ENCODE assay signal across 8 mouse cellular contexts in the genomic region with DNA sequence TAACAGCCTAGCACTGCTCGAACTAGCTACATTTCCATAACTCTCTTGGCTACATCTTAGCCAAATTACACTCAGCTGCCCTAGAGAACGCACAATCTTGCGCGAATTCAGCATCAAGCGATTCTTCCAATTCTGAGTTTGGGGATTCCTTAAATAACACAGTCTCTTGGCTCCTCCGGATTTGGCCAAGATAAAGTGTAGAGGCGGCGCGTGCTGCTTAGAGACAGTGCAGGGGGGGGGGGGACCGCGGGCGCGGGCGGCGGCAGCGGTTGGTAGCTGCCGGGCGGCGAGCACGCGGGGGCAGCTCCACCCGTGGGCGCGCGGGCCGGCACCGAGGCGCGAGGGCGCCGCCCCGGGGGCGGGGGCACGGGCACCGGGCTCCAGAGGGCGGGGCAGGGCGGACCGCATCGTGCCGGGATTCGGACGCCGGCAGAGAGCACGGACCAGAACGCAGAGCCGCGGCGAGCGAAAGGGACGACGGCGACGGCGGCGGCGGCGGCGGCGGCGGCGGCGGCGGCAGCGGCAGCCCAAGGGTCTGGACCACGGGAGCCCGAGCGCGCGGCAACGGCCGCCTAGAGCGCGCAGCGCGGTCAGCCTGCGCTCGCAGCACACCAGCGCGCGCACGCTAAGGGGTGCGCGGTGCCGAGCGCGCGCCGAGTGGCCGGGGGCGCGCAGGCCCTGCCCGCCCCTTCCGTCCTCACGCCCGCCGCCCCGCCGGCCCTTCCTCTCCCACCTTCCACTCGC. TPM values are rescaled to one million over a fixed set of nuclear protein-coding genes. Genes with fewer than 3 reads are reported as not detected.
DNase-seq lines count a peak whose midpoint lies in the region; ATAC-seq lines count a peak whose summit lies in the region.

A gene (plus strand): TSS at position 456 of the 744 bp plus-strand sequence.

- peak within 1 kb of the TSS; percentile 87 for H3K4me3 ChIP-seq in hindbrain, embryonic 14.5 days (replicated peaks; ENCODE audit: low read length)

- H3K27me3 ChIP-seq in hindbrain, embryonic 14.5 days (ENCODE audit: control insufficient read depth, insufficient read depth, low read length) = no peaks in the 10 kb centered on the region

- peaks cover 4% of the 10 kb centered on the region; the same call in 1 of the 2 replicates for H3K4me1 ChIP-seq in hindbrain, embryonic 14.5 days (replicated peaks; ENCODE audit: control insufficient read depth, insufficient read depth, low read length)

- peak within 1 kb of the TSS; percentile 53 for H3K4me2 ChIP-seq in hindbrain, embryonic 14.5 days (replicated peaks)

- H3K9me3 ChIP-seq in hindbrain, embryonic 14.5 days (ENCODE audit: control insufficient read depth, low read length) = no peaks in the 10 kb centered on the region

- H3K36me3 ChIP-seq in hindbrain, embryonic 14.5 days (replicated peaks; ENCODE audit: control insufficient read depth, insufficient read depth) = no peaks in the 10 kb centered on the region

- H3K9ac ChIP-seq in hindbrain, embryonic 14.5 days = peak within 1 kb of the TSS; percentile 94

- peak; percentile 73 for DNase-seq in R1 (ENCODE audit: low read depth, low spot score)
- DNase-seq in cerebellum, postnatal 25 days = peak; percentile 87 to 90
- DNase-seq in frontal cortex, postnatal 36 days (ENCODE audit: low spot score in 2 of 2) = peak; percentile 66 to 75
- peak; percentile 91 for DNase-seq in hindbrain, embryonic 14.5 days (ENCODE audit: low spot score)
- DNase-seq in left cerebral cortex, adult 18-20 months (ENCODE audit: low spot score in 2 of 2) = peak; percentile 52 to 76
- DNase-seq in lung, postnatal 4 days = peak; percentile 82 to 90
- peak; percentile 62 for DNase-seq in retina, postnatal 7 days (ENCODE audit: low read depth, low spot score)
- peak; percentile 84 for DNase-seq in urinary bladder, adult 2 months (ENCODE audit: low spot score)

- peak; percentile 90 for ATAC-seq in hindbrain, embryonic 14.5 days (ENCODE audit: low FRiP score)

- under 1% methylated on average over 62 of the region's 99 CpGs for WGBS in hindbrain, embryonic 14.5 days

- peak within 1 kb of the TSS; percentile 99 for H3K27ac ChIP-seq in hindbrain, embryonic 14.5 days

RNA-seq across cellular contexts. Expression of the gene that starts here (rescaled TPM):
- polyA plus RNA-seq in hindbrain, embryonic 14.5 days (2014; fragmentation: Nextera tagmentation; extraction: Ambion mirVana) = 22.5 and 24.7 TPM in 2 replicates
- total RNA-seq in left cerebral cortex, adult 18-20 months (2021) = 10 to 100 TPM; 83.6 to 86.2 TPM
- 36.3 and 44.3 TPM in 2 replicates for polyA plus RNA-seq in urinary bladder, adult 2 months (2012; rRNA removed)

Comparison
In these comparisons a context has a peak if more than half of its experiments do, and no peak if none do; other contexts are left out.
1. Peak in every context shown above with its lines: DNase-seq, ATAC-seq, H3K4me3 ChIP-seq and H3K27ac ChIP-seq.